Mouse (Mus musculus) midbrain, embryonic 15.5 days (tissue): Measurements from ENCODE around the gene Satb1. TPM values are rescaled to one million over a fixed set of nuclear protein-coding genes. Genes with fewer than 3 reads are reported as not detected.

Source experiments
- ATAC-seq: fragments of 200-750 bp; cut with Nextera tagmentation; replicated peaks from 2 replicates; pipeline ENCODE4 v1.8.0; 2017; ENCODE audit warnings: moderate TSS enrichment
- H3K27ac ChIP-seq: fragments of 300-500 bp; sonication (generic); 2 replicates; pipeline ENCODE4 v1.5.1; 2015; ENCODE audit warnings: mild to moderate bottlenecking, inconsistent platforms
- H3K27me3 ChIP-seq: fragments of 300-500 bp; sonication (generic); replicated peaks from 2 replicates; pipeline ENCODE4 v1.6.1; 2015; ENCODE audit warnings: inconsistent platforms
- H3K36me3 ChIP-seq: fragments of 300-500 bp; sonication (generic); replicated peaks from 2 replicates; pipeline ENCODE4 v1.6.1; 2015; ENCODE audit warnings: inconsistent platforms
- H3K4me1 ChIP-seq: fragments of 300-500 bp; sonication (generic); 2 replicates; pipeline ENCODE4 v1.6.1; 2015; ENCODE audit warnings: inconsistent platforms
- H3K4me2 ChIP-seq: fragments of 300-500 bp; sonication (generic); 2 replicates; pipeline ENCODE4 v1.6.1; 2015; ENCODE audit warnings: inconsistent platforms, mild to moderate bottlenecking, moderate library complexity
- H3K4me3 ChIP-seq: fragments of 300-500 bp; sonication (generic); 2 replicates; pipeline ENCODE4 v1.5.1; 2015; ENCODE audit warnings: mild to moderate bottlenecking, inconsistent platforms
- H3K9ac ChIP-seq: fragments of 300-500 bp; sonication (generic); 2 replicates; pipeline ENCODE4 v1.6.1; 2015; ENCODE audit warnings: mild to moderate bottlenecking, inconsistent platforms
- H3K9me3 ChIP-seq: fragments of 300-500 bp; sonication (generic); 2 replicates; pipeline ENCODE4 v1.6.1; 2016; ENCODE audit warnings: inconsistent platforms
- WGBS: fragments of 180-500 bp; shearing (Covaris S2); methylation state at CpG from one replicate; pipeline ENCODE4 v1.1.7; 2015; ENCODE audit warnings: mixed read lengths; 5-methylcytosine and 5-hydroxymethylcytosine counted together
- polyA plus RNA-seq: library from polyadenylated mRNA; unstranded; fragments of >200 nt; fragmentation: Nextera tagmentation; extraction: Ambion mirVana; gene quantifications from 2 replicates; pipeline ENCODE4 v1.2.1, GENCODE M21; 2015

The Satb1 gene
- polyA plus RNA-seq, 1 experiment from 2014 or later: 21.5 TPM

GRCm38 (mm10) chr17:51836901-51837300 lies 3.8 kb upstream of the Satb1 start:
- Histone ChIP-seq H3K27ac (no peak overlapping the region), H3K4me1 (peaks cover 16% of the 10 kb centered on the region), H3K9ac (no peak overlapping the region), H3K9me3 (no peaks in the 10 kb centered on the region), H3K36me3 (no peaks in the 10 kb centered on the region), H3K4me3 (no peak overlapping the region), H3K4me2 (no peak overlapping the region), H3K27me3 (peaks cover 16% of the 10 kb centered on the region)
- ATAC-seq: no peak
- WGBS: 20% methylated on average over 1 of the region's 1 CpGs

- Histone ChIP-seq H3K9ac (no peak overlapping the region), H3K9me3 (no peaks in the 10 kb centered on the region), H3K4me3 (no peak overlapping the region), H3K27ac (no peak overlapping the region), H3K27me3 (peaks cover 23% of the 10 kb centered on the region), H3K4me1 (peaks cover 23% of the 10 kb centered on the region), H3K4me2 (no peak overlapping the region), H3K36me3 (no peaks in the 10 kb centered on the region)
- ATAC-seq: no peak
- WGBS: 91% methylated on average over 5 of the region's 5 CpGs
Observed at GRCm38 (mm10) chr17:51836243-51836642, 3.2 kb upstream of the Satb1 start.

- no peak for ATAC-seq
- Histone ChIP-seq H3K4me3 (peak overlapping the region; percentile 75), H3K36me3 (no peaks in the 10 kb centered on the region), H3K9ac (peak overlapping the region; percentile 70; the same call in 1 of the 2 replicates), H3K9me3 (no peaks in the 10 kb centered on the region), H3K27ac (no peak overlapping the region), H3K4me1 (peaks cover 24% of the 10 kb centered on the region), H3K27me3 (peaks cover 26% of the 10 kb centered on the region), H3K4me2 (peak overlapping the region; percentile 99)
- WGBS: 5% methylated on average over 16 of the region's 16 CpGs
Observed at GRCm38 (mm10) chr17:51833578-51834361, 680 bp upstream of the Satb1 start.

GRCm38 (mm10) chr17:51832421-51832875 lies 642 bp downstream of the Satb1 start:
- WGBS: under 1% methylated on average over 21 of the region's 66 CpGs
- peak; percentile 82 for ATAC-seq

GRCm38 (mm10) chr17:51831702-51832420 lies 1.2 kb downstream of the Satb1 start:
- Histone ChIP-seq H3K9ac (peak overlapping the region; percentile 70), H3K27ac (no peak overlapping the region), H3K4me1 (peaks cover 24% of the 10 kb centered on the region), H3K9me3 (no peaks in the 10 kb centered on the region), H3K4me3 (peak overlapping the region; percentile 75), H3K27me3 (peaks cover 26% of the 10 kb centered on the region), H3K36me3 (no peaks in the 10 kb centered on the region), H3K4me2 (peak overlapping the region; percentile 99)
- under 1% methylated on average over 57 of the region's 57 CpGs for WGBS
- peak; percentile 40 for ATAC-seq

More at GRCm38 (mm10) chr17:51832421-51832875, 642 bp downstream of the Satb1 start:
- peaks cover 26% of the 10 kb centered on the region for H3K27me3 ChIP-seq
- peaks cover 24% of the 10 kb centered on the region for H3K4me1 ChIP-seq
- peak overlapping the region; percentile 23; the same call in 1 of the 2 replicates for H3K27ac ChIP-seq
- H3K9me3 ChIP-seq: no peaks in the 10 kb centered on the region
- H3K36me3 ChIP-seq: no peaks in the 10 kb centered on the region
- peak overlapping the region; percentile 70 for H3K9ac ChIP-seq
- H3K4me3 ChIP-seq: peak overlapping the region; percentile 75
- H3K4me2 ChIP-seq: peak overlapping the region; percentile 99

GRCm38 (mm10) chr17:51831121-51831701 lies 1.9 kb downstream of the Satb1 start:
- WGBS: 16% methylated on average over 14 of the region's 14 CpGs
- Histone ChIP-seq H3K4me1 (peaks cover 24% of the 10 kb centered on the region), H3K9me3 (no peaks in the 10 kb centered on the region), H3K4me3 (peak overlapping the region; percentile 75), H3K27me3 (peaks cover 26% of the 10 kb centered on the region), H3K4me2 (peak overlapping the region; percentile 99), H3K27ac (no peak overlapping the region), H3K36me3 (no peaks in the 10 kb centered on the region), H3K9ac (peak overlapping the region; percentile 70; the same call in 1 of the 2 replicates)
- ATAC-seq: no peak

- H3K27me3 ChIP-seq: peaks cover 18% of the 10 kb centered on the region
- no peak overlapping the region for H3K9ac ChIP-seq
- H3K4me2 ChIP-seq: no peak overlapping the region
- H3K4me3 ChIP-seq: no peak overlapping the region
- H3K27ac ChIP-seq: no peak overlapping the region
- H3K36me3 ChIP-seq: no peaks in the 10 kb centered on the region
- no peaks in the 10 kb centered on the region for H3K9me3 ChIP-seq
- no peak for ATAC-seq
- peaks cover 24% of the 10 kb centered on the region for H3K4me1 ChIP-seq
Observed at GRCm38 (mm10) chr17:51829436-51829835, 3.7 kb downstream of the Satb1 start.

- Histone ChIP-seq H3K27me3 (peaks cover 14% of the 10 kb centered on the region), H3K27ac (no peak overlapping the region), H3K9ac (no peak overlapping the region), H3K36me3 (no peaks in the 10 kb centered on the region), H3K9me3 (no peaks in the 10 kb centered on the region), H3K4me3 (no peak overlapping the region), H3K4me2 (no peak overlapping the region), H3K4me1 (peaks cover 11% of the 10 kb centered on the region)
- 72% methylated on average over 8 of the region's 8 CpGs for WGBS
- no peak for ATAC-seq
Observed at GRCm38 (mm10) chr17:51827922-51828410, 5.1 kb downstream of the Satb1 start.

GRCm38 (mm10) chr17:51826461-51826860 lies 6.6 kb downstream of the Satb1 start:
- Histone ChIP-seq H3K36me3 (no peaks in the 10 kb centered on the region), H3K4me3 (no peak overlapping the region), H3K9ac (no peak overlapping the region), H3K9me3 (no peaks in the 10 kb centered on the region), H3K4me2 (no peak overlapping the region), H3K27ac (no peak overlapping the region), H3K27me3 (peaks cover 6% of the 10 kb centered on the region), H3K4me1 (peaks cover 3% of the 10 kb centered on the region)
- 65% methylated on average over 4 of the region's 4 CpGs for WGBS
- ATAC-seq: no peak

GRCm38 (mm10) chr17:51814301-51814700 lies 18.8 kb downstream of the Satb1 start:
- 24% methylated on average over 6 of the region's 6 CpGs for WGBS
- no peak overlapping the region for H3K4me2 ChIP-seq
- no peak for ATAC-seq

GRCm38 (mm10) chr17:51813784-51814120 lies 19.3 kb downstream of the Satb1 start:
- H3K4me1 ChIP-seq: peaks cover 16% of the 10 kb centered on the region; the same call in 1 of the 2 replicates
- WGBS: 3% methylated on average over 6 of the region's 6 CpGs
- ATAC-seq: no peak

More at GRCm38 (mm10) chr17:51814301-51814700, 18.8 kb downstream of the Satb1 start:
- Histone ChIP-seq H3K9ac (no peak overlapping the region), H3K27me3 (no peaks in the 10 kb centered on the region), H3K36me3 (no peaks in the 10 kb centered on the region), H3K27ac (no peak overlapping the region), H3K4me1 (peaks cover 16% of the 10 kb centered on the region; the same call in 1 of the 2 replicates), H3K4me3 (peak overlapping the region; percentile 99; the same call in 1 of the 2 replicates), H3K9me3 (no peaks in the 10 kb centered on the region)

More at GRCm38 (mm10) chr17:51813784-51814120, 19.3 kb downstream of the Satb1 start:
- Histone ChIP-seq H3K9ac (peak overlapping the region; percentile 77), H3K36me3 (no peaks in the 10 kb centered on the region), H3K9me3 (no peaks in the 10 kb centered on the region), H3K4me2 (peak overlapping the region; percentile 79), H3K4me3 (peak overlapping the region; percentile 99), H3K27ac (peak overlapping the region; percentile 94), H3K27me3 (no peaks in the 10 kb centered on the region)
